Mouse (Mus musculus) ES-Bruce4 (cell line): ENCODE measurements around the gene Gadd45g.

Experiments
- CTCF ChIP-seq: IDR thresholded peaks from one replicate; pipeline ENCODE4 v1.8.1; 2011; ENCODE audit warnings: low read depth, low read length
- EP300 ChIP-seq: IDR thresholded peaks from 2 replicates; pipeline ENCODE4 v1.6.1; 2011; ENCODE audit warnings: low read depth, low read length; ENCODE audit not compliant: insufficient read depth
- POLR2A ChIP-seq: IDR thresholded peaks from one replicate; pipeline ENCODE4 v1.8.1; 2011; ENCODE audit warnings: low read length; ENCODE audit not compliant: insufficient read depth

GRCm38 (mm10) chr13:51859174-51859573 is 12.7 kb downstream of the Gadd45g start:
- TF ChIP-seq POLR2A (no peak), CTCF (no peak), EP300 (no peak)
